Mouse (Mus musculus) thymus, postnatal 4 days (tissue): ENCODE data around the gene Ccdc9b.

Experiments used
- DNase-seq: peaks from one replicate; pipeline ENCODE4 v3.0.0; 2021

The Ccdc9b gene

GRCm38 (mm10) chr2:118745915-118746901 lies 16.3 kb downstream of the Ccdc9b start:
- peak; percentile 68 for DNase-seq

GRCm38 (mm10) chr2:118745232-118745884 lies 17.1 kb downstream of the Ccdc9b start, which contains the start of gene Inafm2:
TSS of gene Inafm2 (plus strand) at chr2:118745758.
- DNase-seq, result peak; percentile 93

- DNase-seq, result no peak
Observed at GRCm38 (mm10) chr2:118744621-118745020, 17.8 kb downstream of the Ccdc9b start.

GRCm38 (mm10) chr2:118743261-118743943 lies 19.1 kb downstream of the Ccdc9b start:
- no peak for DNase-seq

DNA sequence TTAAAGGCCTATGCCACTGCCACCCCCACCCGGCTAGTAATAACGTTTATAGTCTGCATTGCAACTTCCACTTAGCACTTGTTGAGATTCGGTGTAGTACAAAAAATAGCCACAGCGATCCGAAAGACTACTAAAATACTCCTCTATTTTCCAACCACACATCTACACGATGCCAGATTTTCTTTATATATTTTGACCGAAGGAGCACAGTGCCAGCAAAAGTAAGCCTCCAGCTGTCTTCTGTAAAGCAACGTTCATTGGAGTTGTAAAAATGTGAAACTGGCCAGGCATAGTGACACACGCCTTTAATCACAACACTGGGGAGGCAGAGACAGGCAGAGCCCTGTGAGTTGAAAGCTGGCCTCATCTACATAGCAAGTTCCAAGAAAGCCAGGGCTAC lies 21.3 kb downstream of the Ccdc9b start:
- no peak for DNase-seq

DNA sequence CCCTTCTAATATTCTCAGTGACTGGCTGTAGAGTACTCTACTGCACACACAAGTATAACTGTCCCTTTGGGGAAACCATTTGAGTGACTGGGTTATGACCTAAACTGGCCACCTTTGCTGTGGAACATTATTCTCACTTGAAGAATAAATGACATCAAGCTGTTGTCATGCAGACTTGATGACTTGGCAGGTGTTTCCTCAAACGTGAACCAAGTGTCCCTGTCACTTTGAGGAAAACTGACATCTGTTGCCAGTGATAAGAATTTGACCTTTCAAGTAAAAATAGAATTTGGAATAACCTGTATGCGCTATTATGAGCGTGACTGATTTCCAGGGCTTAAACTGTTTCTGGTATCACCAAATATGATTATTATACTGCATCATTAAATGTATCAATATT lies 22.1 kb downstream of the Ccdc9b start:
- DNase-seq, result no peak

GRCm38 (mm10) chr2:118733341-118733740 lies 29.1 kb downstream of the Ccdc9b start:
- no peak for DNase-seq

DNA sequence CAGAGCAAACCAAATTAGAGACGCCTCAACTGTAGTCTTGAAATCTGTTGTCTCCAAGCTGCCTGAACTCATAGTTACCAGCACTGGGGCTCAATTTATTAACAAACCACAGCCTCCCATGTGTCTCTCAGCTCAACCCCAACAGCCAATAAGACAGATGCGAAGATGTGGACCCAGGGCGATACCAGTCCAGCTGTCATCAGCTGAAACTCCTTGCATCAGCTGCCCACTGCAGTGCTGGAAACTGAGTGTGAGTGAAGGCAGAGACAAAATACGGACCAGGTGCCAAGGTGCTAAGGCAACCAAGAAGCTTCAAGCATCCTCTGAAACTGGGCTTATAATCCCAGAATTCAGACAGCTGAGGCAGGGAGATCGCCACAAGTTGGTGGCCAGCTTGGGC lies 30.5 kb downstream of the Ccdc9b start:
- DNase-seq, result no peak

GRCm38 (mm10) chr2:118730622-118730915 lies 31.9 kb downstream of the Ccdc9b start:
- DNase-seq, result peak; percentile 81

DNA sequence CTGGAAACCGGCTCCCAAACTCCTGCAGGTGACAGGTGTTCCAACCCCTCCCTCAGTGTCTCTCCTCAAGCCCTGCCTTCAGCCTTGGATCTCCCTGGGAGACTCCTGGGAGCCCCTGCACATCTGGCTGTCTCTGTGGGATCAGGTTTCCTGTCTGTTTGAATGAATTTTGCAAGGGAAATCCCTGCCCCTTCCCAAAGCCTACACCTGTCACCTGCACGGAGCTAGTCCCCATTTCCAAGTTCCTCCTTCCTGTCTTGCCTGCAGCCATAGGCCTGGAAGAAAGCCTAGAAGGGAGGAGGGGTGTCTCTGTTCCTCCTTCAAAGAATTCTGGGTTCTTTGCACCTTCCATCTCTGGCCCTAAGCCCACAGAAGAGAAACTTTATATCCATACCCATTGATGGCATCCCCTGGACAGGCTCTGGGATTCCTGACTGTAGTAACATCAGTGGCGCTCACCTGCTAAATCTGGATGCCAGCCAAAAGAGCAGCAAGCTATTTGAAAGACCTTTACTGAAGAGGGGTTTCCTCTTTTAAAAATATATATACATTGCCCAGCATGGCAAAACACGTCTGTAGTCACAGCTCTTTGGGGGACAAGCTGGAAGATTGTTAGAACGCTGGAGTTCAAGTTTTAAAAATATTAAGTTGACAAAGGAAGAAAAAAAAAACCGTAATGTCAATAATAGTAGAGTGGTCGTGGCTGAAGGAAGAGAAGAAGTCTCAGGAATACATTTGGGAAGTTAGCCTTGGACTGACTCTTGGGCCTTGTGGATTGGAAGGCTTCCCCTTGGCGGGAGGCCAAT lies 32.4 kb downstream of the Ccdc9b start:
- DNase-seq, result no peak

DNA sequence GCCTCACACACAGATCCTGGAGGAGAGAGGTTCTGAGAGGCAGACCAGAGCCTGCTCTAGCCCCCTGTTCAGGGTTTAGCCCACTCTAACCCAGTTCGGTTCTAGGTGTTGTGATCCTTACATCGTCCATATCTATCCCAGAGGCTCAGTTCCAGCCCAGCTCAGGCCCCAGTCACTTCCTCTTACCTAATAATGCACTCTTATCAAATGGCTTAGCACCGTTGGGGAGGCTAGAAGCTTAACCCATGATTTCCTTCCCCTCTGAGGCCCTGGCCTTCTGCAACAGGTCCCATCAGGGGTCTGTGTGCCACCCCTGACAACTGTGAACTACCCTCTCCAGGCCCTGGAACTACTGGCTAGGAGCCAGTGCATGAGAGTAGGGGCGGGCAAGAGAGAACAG lies 33.3 kb downstream of the Ccdc9b start:
- no peak for DNase-seq

- peak; percentile 78 for DNase-seq
Observed at GRCm38 (mm10) chr2:118728337-118728736, 34.1 kb downstream of the Ccdc9b start, which contains the start of gene Plcb2. TSS of gene Plcb2 (minus strand) at chr2:118728438.

DNA sequence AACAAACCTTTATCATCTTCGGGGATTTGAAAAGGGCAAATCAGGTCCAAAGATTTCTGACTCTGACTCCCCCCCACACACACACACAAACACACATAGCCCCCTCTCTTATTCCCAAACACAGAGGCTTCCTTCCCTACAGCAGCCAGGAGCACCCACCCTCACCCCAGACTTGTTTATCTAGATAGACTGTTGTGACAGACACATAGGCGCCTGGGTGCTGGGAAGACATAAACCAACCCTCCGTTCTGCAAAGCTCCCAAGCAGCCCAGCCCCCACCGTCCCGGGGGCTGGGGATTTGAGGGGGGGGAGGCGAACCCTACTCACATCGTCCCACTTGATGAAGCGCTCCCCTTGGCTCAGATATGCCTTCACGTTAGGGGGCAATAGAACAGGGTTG lies 34.5 kb downstream of the Ccdc9b start:
- DNase-seq, result peak; percentile 56

DNA sequence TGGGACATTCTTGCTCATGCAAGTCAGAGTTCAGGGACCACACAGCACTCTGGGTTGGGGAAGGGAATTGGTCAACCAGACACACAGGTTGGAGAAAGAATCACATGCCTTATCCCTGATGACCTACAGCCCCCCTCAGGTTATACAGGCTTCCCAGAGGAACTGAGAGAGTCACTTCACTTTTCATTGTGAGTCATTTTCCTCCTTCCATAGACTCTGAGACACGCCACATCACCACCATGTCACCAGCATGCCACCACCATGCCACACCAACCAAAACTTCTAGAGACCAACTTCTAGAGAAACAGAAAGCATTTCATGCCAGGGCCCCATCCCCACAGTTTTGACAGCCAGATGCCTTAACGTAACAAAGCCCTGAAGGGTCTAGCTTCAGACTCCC lies 35.6 kb downstream of the Ccdc9b start:
- no peak for DNase-seq

DNA sequence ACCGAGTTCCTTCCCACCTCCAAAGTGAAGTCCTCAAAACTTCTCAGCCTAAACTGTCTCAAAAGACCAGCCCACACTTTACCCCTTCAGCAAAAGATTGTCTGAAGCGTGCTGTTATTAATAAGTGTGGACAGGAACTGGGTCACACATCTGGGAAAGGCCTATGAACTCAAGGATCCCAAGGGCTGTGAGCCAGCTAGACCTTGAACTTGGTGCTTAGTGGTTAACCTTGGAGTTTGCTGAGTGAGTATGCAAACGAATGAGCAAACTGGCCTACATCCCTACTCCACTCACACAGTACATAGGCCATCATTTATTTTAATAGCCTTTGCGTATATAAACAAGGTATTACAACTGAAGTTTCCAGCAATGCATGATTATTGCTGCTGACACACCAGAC lies 37.0 kb downstream of the Ccdc9b start:
- no peak for DNase-seq

DNA sequence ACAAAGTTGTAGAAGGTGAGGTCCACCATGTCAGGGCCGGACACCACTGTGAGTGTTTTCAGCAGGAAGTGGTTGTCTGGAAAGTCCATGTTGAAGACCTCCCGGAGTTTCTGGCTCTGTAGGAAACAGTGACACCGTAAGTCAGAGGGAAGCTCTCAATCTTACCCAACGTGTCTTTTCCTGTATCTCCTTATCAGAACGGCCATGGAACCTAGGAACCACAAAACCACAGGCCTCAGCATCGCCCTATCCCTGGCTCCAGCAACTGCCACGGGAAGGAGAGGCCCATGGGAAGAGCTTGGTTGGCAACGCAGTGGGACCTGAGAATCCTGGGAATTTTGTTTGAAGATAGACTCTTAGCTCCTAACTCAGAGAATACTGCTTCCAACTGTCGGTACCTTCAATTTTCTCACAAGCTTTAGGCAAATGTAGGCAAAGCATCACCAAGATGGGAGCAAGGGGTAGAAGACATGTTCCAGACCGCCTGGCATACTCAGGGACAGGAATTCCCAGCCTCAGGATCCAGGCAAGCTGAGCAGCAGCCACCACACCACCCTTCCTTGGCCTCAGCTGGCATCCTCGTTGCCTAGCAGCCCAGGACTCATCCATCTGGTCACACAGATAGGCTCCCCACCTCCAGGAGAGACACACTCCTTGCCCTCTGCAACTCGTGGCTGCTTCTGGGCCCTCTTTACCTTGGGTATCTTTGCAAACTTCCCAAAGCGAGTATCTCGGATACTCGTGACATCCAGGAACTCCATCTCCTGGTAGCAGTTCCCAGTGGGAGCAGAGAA lies 38.6 kb downstream of the Ccdc9b start:
- no peak for DNase-seq

GRCm38 (mm10) chr2:118716677-118717076 lies 45.8 kb downstream of the Ccdc9b start:
- DNase-seq, result no peak

- DNase-seq, result no peak
Observed at GRCm38 (mm10) chr2:118714230-118714629, 48.2 kb downstream of the Ccdc9b start.

DNA sequence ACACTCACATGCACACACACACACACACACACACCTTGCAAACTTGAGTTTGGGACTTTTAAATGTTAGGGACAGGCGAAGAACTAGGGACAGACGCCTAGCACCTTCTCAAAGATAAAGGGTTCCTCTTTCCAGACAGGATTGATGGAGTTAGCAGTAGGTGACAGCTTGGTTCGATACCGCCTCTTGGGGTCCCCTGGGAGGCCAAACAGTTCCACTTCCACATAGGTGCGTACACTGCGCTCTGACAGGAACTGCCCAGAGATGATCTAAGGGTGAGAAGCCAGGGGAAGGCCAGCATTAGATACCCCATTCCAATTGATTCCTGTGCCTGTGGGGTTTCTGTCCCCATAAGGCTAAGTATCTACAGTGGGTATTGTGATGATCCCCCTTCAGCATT lies 48.8 kb downstream of the Ccdc9b start:
- DNase-seq, result no peak

DNA sequence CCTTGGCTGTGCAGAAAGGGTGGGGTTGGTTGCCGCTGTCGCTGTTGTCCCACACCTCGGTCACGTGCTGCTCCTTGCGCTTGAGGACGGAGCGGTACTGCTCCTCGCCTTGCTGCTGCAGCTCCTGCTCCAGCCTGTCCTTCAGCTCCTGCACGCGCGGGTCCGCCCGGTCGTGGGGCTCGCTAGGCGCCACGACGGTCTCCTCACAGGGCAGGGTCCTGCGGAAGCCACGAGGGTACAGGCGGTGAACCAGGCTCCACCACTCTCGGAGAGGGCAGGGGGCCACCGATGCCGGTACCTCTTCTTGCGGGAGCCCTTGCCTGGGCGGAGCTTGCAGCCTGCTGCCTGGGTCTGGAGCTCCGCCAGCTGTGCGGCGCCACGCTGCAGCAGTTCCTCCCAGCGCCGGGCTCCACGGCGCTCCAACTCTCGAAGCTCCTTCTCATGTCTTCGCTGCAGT lies 51.4 kb downstream of the Ccdc9b start:
- peak; percentile 68 for DNase-seq

DNA sequence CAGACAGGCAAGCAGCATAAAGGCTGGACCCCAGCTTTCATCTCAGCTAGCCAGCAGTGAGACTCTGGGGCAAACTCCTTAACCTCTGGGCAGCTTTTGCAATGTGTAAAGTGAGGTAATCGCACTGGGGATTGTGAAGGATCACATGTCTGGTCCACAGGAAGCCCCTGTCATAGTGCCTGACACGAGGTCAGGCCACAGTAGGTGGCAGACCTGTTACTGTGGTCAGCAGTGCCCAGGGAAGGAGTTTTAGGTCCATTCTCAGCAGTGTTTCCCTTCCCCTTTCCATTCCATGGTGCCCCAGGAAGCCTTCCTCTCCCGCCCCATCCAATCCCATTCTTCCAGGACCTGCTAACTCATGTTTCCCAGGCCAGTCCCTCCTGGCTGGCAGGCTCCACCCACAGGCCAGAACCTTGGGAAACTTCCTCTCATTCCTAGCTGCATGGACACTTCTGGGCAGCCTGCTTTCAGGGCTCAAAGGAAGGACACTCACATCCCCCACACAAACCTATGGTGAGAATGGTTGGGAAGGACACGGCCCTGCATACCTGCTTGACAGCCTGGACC lies 52.7 kb downstream of the Ccdc9b start:
- DNase-seq, result no peak
